Mouse (Mus musculus): Measurements from ENCODE around the gene Hlcs.

GRCm38 (mm10) chr16:94269635-94270034 lies 43.7 kb downstream of the Hlcs start:
- TF ChIP-seq CTCF (IDR thresholded peaks at IDR 0.05; ENCODE audit: low read depth, low read length) (peak; percentile 87), EP300 (IDR thresholded peaks at IDR 0.05; ENCODE audit: insufficient read depth, low read depth, low read length) (no peak)

All from ES-Bruce4 (cell line).